Mouse (Mus musculus): ENCODE results near the gene Brsk1. TPM values are rescaled to one million over a fixed set of nuclear protein-coding genes. Genes with fewer than 3 reads are reported as not detected.

Gene Brsk1
- polyA plus RNA-seq, 1 experiment from 2014 or later: 1.3 TPM

DNA sequence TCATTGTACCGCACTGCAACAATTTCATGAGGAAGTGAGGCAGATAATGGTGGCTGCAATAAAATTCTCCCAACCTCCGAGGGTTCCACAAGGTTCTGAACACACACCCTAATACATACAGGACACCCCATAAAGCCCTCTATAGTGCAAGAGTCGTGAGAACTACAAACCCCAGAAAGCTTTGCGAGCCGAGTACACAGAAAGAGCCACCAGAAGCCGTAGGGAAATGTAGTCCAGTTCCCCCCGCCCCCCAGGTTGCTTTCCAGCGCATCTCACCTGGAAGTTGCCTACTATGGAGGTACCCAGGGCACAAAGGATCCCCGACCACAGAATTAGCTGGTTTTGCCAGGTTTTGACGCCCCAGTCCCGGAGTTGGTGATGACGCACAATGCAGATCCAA lies 33.1 kb downstream of the Brsk1 start:
- Histone ChIP-seq H3K4me1 (no peaks in the 10 kb centered on the region), H3K27ac (peak overlapping the region; percentile 8; the same call in 1 of the 2 replicates), H3K4me3 (peak overlapping the region; percentile 38), H3K36me3 (no peaks in the 10 kb centered on the region), H3K27me3 (ENCODE audit: low read depth, poor library complexity, severe bottlenecking) (no peaks in the 10 kb centered on the region), H3K9me3 (replicated peaks) (no peaks in the 10 kb centered on the region)
- no peak for DNase-seq (ENCODE audit: low spot score)
- 40% methylated on average over 12 of the region's 12 CpGs for WGBS

DNA sequence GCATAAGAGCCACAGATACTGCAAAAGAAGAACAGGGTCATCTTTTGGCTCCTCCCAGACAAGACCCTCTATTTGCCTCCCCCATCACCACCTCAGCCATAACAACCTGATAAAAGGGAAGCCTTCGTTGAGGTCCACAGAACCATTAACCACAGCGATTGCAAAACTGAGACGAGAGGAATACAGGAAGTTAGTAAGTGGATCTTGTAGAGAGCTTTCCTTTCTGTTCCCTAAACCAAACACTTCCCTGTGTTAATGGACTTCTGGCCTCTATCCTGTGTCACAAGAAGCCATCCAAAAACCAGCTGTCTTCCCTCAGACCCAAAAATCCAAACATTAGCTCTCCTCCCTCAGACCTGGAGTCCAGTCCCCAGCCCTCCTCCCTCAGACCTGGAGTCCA lies 34.0 kb downstream of the Brsk1 start:
- 73% methylated on average over 3 of the region's 3 CpGs for WGBS
- H3K4me3 ChIP-seq: no peak overlapping the region
- DNase-seq (ENCODE audit: low spot score): no peak
- H3K27me3 ChIP-seq (ENCODE audit: low read depth, poor library complexity, severe bottlenecking): no peaks in the 10 kb centered on the region
- no peaks in the 10 kb centered on the region for H3K36me3 ChIP-seq
- no peaks in the 10 kb centered on the region for H3K9me3 ChIP-seq (replicated peaks)
- H3K4me1 ChIP-seq: no peaks in the 10 kb centered on the region
- H3K27ac ChIP-seq: no peak overlapping the region

DNA sequence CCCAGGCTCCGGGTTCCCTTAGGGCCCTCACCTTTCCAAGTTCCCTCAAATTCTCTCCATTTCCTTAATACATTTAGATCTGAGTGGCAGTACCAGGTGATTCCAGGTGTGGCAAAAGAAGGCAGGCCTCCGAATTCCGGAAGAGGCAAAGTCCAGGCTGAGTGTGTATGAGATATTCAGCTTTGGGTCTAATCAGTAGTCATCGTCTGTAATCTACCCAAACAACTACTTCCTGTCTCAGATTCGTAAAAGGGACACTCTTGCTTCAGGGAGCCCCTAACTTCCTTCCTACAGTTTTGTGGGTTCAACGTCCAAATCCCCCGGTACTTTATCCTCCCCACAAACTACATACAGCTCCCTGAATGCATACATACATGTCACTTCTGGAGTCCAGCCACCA lies 34.8 kb downstream of the Brsk1 start, which contains the start of gene Tmem150b:
TSS of gene Tmem150b (minus strand) at position 81 of the 400 bp plus-strand sequence.
- no peaks in the 10 kb centered on the region for H3K27me3 ChIP-seq (ENCODE audit: low read depth, poor library complexity, severe bottlenecking)
- H3K27ac ChIP-seq: no peak within 1 kb of the TSS
- DNase-seq (ENCODE audit: low spot score): no peak
- 81% methylated on average over 7 of the region's 7 CpGs for WGBS
- H3K4me1 ChIP-seq: no peaks in the 10 kb centered on the region
- H3K4me3 ChIP-seq: 0 out of 2 replicates have a peak within 1 kb of the TSS, but pooled peaks have one; percentile 38
- no peaks in the 10 kb centered on the region for H3K36me3 ChIP-seq
- no peaks in the 10 kb centered on the region for H3K9me3 ChIP-seq (replicated peaks)

DNA sequence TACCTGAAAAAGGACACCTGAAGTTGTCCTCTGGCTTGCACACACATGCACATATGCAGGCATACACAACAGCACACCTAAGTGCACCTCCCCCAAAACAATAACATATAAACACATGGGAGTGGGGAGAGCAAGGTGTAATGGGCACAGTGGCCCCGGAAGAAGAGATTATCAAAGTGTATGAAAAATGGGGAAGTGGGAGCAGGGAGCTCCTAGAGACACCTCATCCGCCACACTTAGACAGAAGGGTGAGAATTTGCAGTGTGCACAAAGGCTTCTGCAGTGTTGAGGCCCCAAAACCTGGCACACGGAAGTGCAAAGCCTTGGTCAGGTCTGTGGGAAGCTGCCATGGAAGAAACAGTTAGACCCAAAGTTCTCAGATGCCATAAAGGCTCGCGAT lies 40.7 kb downstream of the Brsk1 start:
- Histone ChIP-seq H3K4me1 (no peaks in the 10 kb centered on the region), H3K9me3 (replicated peaks) (no peaks in the 10 kb centered on the region), H3K27me3 (ENCODE audit: low read depth, poor library complexity, severe bottlenecking) (no peaks in the 10 kb centered on the region), H3K27ac (no peak overlapping the region), H3K36me3 (no peaks in the 10 kb centered on the region), H3K4me3 (no peak overlapping the region)
- WGBS: 79% methylated on average over 5 of the region's 5 CpGs
- no peak for DNase-seq (ENCODE audit: low spot score)

DNA sequence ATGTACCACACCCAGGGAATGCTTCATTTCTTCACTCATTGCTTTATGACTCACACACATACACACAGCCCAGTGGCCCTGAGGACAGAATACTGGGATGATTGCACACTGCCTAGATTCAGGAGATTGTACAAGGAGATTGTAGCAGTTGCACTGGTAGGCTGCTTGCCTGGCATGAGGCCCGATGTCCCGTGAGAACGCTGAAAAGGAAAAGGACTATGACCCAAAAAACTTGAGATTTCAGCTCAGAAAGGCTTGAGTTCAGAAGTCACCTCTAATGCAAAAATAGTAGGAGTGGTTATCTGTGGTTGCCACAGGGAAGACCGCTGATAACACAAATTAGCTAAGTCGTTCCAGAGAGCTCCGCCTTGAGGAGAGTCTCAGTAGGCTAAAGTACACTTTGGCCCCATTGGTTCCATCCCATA lies 42.6 kb downstream of the Brsk1 start:
- Histone ChIP-seq H3K4me1 (no peaks in the 10 kb centered on the region), H3K27me3 (ENCODE audit: low read depth, poor library complexity, severe bottlenecking) (no peaks in the 10 kb centered on the region), H3K9me3 (replicated peaks) (no peaks in the 10 kb centered on the region), H3K27ac (no peak overlapping the region), H3K4me3 (no peak overlapping the region), H3K36me3 (no peaks in the 10 kb centered on the region)
- 70% methylated on average over 6 of the region's 6 CpGs for WGBS
- no peak for DNase-seq (ENCODE audit: low spot score)

DNA sequence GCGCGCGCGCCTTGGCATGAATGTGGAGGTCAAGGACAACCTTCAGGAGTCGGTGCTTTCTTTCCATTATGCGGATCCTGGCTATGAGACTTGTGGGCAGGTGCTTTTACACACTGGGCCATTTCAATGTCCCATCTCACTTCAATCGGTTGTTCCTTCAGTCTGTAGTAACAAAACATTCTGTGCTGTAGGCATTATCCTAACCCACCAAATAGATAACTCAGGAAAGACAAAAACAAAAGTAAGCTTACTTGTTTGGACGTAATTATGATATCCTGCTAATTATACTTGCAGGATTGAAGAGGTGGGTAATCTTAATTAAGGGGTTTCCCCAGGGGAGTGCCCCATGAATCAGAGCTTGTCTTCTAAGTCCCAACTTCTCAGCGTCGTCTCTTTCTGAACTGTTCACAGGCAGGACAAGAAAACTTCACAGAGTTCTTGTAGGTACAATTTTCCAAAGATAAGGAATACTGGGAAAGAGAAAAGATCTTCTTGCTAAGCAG lies 48.7 kb downstream of the Brsk1 start:
- peaks cover 22% of the 10 kb centered on the region for H3K36me3 ChIP-seq
- no peak for DNase-seq (ENCODE audit: low spot score)
- peak overlapping the region; percentile 84 for H3K4me3 ChIP-seq
- no peaks in the 10 kb centered on the region for H3K27me3 ChIP-seq (ENCODE audit: low read depth, poor library complexity, severe bottlenecking)
- peaks cover 31% of the 10 kb centered on the region for H3K4me1 ChIP-seq
- WGBS: 52% methylated on average over 10 of the region's 10 CpGs
- H3K9me3 ChIP-seq (replicated peaks): no peaks in the 10 kb centered on the region
- H3K27ac ChIP-seq: peak overlapping the region; percentile 72

DNA sequence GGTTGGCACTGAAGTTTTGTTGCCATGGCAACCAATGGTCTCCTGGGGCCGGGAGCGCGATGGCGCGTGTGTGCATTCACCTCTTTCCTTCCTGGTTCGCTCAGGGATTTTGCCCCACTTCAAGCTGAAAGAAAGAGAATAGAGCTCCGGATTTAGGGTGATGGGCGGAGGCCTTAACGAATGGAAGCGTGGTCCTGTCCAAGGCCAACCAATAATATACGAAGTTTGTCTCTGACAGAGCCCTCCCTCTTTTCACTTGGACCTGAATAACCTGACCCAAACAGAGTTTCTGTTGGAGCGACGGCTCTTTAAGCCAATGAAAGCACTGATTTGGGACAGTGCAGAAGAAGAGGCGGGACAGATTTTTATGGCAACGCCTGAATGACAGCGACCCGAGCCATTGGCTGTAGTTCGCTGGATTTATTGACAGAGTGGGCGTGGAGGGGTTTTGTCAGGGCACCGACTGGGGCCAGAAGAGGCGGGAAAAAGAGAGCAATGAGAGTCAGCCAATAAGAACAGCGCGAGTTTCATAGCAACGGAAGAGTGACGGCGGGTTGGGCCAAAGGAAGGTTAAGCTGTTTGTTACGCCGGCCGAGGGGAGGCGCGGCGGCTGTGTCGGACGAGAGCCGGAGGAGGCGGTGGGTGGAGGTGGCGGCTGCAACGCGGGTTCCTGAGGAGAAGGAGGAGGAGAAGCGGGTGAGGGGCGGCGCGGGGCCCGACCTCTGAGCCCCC lies 49.3 kb downstream of the Brsk1 start, which contains the start of gene Kmt5c:
TSS of gene Kmt5c (plus strand) at position 572 of the 732 bp plus-strand sequence.
- Histone ChIP-seq H3K4me1 (peaks cover 31% of the 10 kb centered on the region), H3K27ac (peak within 1 kb of the TSS; percentile 94), H3K4me3 (peak within 1 kb of the TSS; percentile 84), H3K27me3 (ENCODE audit: low read depth, poor library complexity, severe bottlenecking) (no peaks in the 10 kb centered on the region), H3K9me3 (replicated peaks) (no peaks in the 10 kb centered on the region), H3K36me3 (peaks cover 29% of the 10 kb centered on the region)
- peak; percentile 90 for DNase-seq (ENCODE audit: low spot score)
- WGBS: under 1% methylated on average over 40 of the region's 44 CpGs

DNA sequence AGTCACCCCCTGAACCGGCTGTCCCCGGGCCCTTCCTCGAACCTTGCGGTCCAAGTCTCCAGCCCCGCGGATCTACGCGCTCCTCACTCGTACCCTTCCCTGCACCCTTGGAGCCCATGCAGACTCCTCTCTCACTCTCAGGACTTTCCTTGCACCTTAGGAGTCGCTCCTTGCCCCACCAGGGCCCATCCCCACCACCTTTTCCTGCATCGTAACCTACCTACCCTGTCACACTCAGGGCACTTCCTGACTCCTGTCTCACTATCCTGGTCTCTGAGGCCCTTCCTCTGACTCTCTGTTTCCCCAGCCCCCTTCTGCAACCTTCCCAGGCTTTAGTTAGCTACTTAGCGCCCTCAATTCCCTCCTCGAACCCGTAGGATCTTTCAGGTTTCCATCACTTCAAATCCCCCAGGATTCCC lies 49.9 kb downstream of the Brsk1 start:
- Histone ChIP-seq H3K27ac (peak overlapping the region; percentile 94), H3K27me3 (ENCODE audit: low read depth, poor library complexity, severe bottlenecking) (no peaks in the 10 kb centered on the region), H3K4me3 (peak overlapping the region; percentile 84), H3K4me1 (peaks cover 31% of the 10 kb centered on the region), H3K36me3 (peaks cover 33% of the 10 kb centered on the region), H3K9me3 (replicated peaks) (no peaks in the 10 kb centered on the region)
- WGBS: under 1% methylated on average over 14 of the region's 14 CpGs
- no peak for DNase-seq (ENCODE audit: low spot score)

DNA sequence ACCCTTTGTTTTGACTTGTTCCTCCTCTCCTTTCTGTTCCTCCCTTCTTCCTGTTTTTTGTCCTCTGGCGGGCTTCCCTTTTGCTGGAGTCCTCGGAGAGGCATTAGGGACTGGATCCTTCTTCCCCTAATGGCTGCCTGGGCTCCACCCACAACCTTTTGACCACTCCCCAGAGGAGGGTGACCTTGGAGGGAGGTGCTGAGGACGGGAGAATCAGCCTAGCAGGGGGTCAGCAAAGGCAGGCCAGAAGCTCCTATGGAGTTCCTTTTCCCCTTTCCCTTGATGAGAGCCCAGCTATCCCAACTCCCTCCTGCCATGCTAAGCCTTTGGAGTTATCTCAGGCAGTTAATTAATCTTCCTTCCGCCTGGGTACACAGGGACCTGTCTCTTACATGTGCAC lies 50.7 kb downstream of the Brsk1 start:
- Histone ChIP-seq H3K27me3 (ENCODE audit: low read depth, poor library complexity, severe bottlenecking) (no peaks in the 10 kb centered on the region), H3K36me3 (peaks cover 41% of the 10 kb centered on the region), H3K4me3 (peak overlapping the region; percentile 84), H3K9me3 (replicated peaks) (no peaks in the 10 kb centered on the region), H3K4me1 (peaks cover 32% of the 10 kb centered on the region), H3K27ac (peak overlapping the region; percentile 94)
- DNase-seq (ENCODE audit: low spot score): peak; percentile 49
- 8% methylated on average over 4 of the region's 4 CpGs for WGBS

DNA sequence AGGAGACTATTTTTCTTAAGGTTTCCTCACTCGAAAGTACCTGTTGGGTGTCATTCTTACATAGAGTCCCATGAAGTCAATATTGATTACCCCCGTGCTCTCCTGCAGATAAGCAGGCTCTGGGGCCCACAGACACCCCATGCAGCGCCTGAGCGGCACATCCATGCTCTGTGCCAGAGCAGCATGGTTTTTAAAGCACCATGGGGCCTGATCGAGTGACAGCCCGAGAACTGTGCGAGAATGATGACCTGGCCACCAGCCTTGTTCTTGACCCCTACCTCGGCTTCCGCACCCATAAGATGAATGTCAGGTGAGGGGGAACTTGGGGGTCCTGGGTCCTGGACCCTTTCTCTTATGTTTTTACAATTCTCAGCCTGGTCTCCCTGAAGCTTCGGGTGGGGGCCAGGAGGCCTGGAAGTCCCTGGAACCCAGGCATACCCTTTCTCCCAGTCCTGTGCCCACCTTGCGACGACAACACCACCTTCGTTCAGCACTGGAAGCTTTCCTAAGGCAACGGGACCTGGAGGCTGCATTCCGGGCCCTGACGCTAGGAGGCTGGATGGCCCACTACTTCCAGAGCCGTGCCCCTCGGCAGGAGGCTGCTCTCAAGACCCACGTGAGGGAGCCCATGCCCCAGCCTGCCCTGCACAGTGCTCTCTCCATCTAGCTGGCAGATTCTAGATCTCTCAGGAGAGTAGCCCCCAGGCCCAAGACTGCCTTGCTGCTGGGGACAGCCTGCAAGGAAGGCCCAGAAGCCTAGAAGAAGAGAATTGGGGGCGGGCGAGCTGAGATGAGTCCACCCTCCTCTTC lies 51.5 kb downstream of the Brsk1 start:
- Histone ChIP-seq H3K4me3 (peak overlapping the region; percentile 84), H3K36me3 (peaks cover 48% of the 10 kb centered on the region), H3K27ac (peak overlapping the region; percentile 94; the same call in 1 of the 2 replicates), H3K9me3 (replicated peaks) (no peaks in the 10 kb centered on the region), H3K27me3 (ENCODE audit: low read depth, poor library complexity, severe bottlenecking) (no peaks in the 10 kb centered on the region), H3K4me1 (peaks cover 36% of the 10 kb centered on the region)
- 84% methylated on average over 21 of the region's 21 CpGs for WGBS
- DNase-seq (ENCODE audit: low spot score): no peak

DNA sequence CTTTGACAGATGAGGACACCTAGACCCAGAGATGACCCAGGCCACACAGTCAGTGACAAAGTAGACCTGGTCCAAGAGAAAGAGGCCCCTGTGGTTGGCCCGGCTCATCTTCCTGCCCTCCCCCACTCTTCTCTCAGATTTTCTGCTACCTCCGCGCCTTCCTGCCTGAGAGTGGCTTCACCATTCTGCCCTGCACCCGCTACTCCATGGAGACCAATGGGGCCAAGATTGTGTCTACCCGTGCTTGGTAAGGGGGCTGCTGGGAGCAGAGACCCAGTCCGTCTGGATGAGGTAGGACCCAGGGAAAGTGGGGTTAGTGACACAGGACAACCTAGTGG lies 52.0 kb downstream of the Brsk1 start:
- DNase-seq (ENCODE audit: low spot score): no peak
- Histone ChIP-seq H3K4me3 (peak overlapping the region; percentile 84; the same call in 1 of the 2 replicates), H3K4me1 (peaks cover 36% of the 10 kb centered on the region), H3K9me3 (replicated peaks) (no peaks in the 10 kb centered on the region), H3K36me3 (peaks cover 52% of the 10 kb centered on the region), H3K27ac (no peak overlapping the region), H3K27me3 (ENCODE audit: low read depth, poor library complexity, severe bottlenecking) (no peaks in the 10 kb centered on the region)
- WGBS: 84% methylated on average over 6 of the region's 6 CpGs

DNA sequence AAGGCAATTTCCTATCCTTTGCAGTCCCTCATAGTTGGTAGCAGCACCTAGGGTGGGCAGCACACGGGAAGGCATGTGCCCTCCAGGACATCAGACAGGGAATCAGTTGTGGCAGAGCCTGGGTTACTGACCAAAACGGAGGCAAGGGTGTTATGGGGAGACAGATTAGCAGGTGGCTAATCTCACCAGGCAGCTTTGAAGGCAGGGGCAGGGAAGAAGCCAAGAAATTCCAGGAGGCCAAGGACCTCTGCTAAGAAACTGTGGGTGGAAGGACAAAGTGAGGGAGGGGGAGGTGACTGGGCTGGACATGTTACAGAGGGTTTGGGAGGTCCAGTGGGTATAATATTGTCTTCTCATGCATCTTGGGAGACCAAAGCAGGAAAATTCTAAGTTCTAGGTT lies 53.0 kb downstream of the Brsk1 start:
- no peaks in the 10 kb centered on the region for H3K9me3 ChIP-seq (replicated peaks)
- 83% methylated on average over 2 of the region's 2 CpGs for whole genome bisulfite sequencing
- no peak overlapping the region for H3K27ac ChIP-seq
- peaks cover 52% of the 10 kb centered on the region for H3K36me3 ChIP-seq
- DNase-seq (ENCODE audit: low spot score): no peak
- peaks cover 36% of the 10 kb centered on the region for H3K4me1 ChIP-seq
- H3K27me3 ChIP-seq (ENCODE audit: low read depth, poor library complexity, severe bottlenecking): no peaks in the 10 kb centered on the region
- no peak overlapping the region for H3K4me3 ChIP-seq

DNA sequence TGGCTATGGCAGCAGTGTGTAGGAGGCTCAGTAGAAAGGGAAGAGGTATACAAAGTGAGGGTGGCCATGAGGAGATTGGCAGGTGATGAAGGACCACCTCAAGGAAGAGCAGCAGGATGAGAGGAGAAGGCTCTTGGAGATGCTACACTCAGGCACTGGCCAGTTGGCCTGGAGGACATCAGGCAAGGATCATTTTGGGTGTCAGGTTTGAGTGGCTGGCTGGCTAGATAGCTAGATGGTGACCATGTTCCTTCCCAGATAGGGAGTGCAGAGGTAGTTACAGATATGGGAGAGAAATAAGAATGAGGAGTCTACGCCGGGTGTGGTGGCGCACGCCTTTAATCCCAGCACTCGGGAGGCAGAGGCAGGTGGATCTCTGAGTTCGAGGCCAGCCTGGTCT lies 54.5 kb downstream of the Brsk1 start:
- H3K36me3 ChIP-seq: peaks cover 52% of the 10 kb centered on the region
- WGBS: 92% methylated on average over 6 of the region's 6 CpGs
- no peak overlapping the region for H3K27ac ChIP-seq
- DNase-seq (ENCODE audit: low spot score): no peak
- H3K4me3 ChIP-seq: no peak overlapping the region
- H3K4me1 ChIP-seq: peaks cover 30% of the 10 kb centered on the region
- no peaks in the 10 kb centered on the region for H3K27me3 ChIP-seq (ENCODE audit: low read depth, poor library complexity, severe bottlenecking)
- H3K9me3 ChIP-seq (replicated peaks): no peaks in the 10 kb centered on the region

Data from limb, embryonic 10.5 days (tissue).